Mouse (Mus musculus): Measurements from ENCODE around the gene Cep126.

DNA sequence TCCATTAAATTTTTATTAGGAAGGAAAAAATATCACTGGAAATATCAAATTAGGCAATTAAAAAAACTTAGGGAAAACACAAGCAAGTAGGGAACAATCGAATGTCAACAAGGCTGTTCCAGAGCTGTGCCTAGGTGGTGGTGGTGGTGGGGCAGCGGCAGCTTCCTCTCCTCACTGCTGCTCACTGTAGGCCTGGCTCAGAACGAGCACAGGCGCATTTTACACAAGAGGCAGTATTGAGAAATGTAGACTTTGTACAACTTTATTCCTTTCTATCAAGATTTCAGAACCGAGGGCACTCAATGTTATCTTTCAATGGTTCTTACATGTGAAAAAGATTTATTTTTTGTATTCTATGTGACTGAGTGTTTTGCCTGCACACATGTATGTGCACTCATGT is 55.2 kb downstream of the Cep126 start:
- TF ChIP-seq GATA1 (IDR thresholded peaks at IDR 0.05; ENCODE audit: borderline replicate concordance, low read length) (no peak), FLI1 (IDR thresholded peaks at IDR 0.05; ENCODE audit: low read length) (no peak)
